Mouse (Mus musculus): ENCODE data around the gene Plin3. TPM values are rescaled to one million over a fixed set of nuclear protein-coding genes. Genes with fewer than 3 reads are reported as not detected.

Gene Plin3
- polyA plus RNA-seq, 1 experiment, result not detected

- WGBS, result under 1% methylated on average over 68 of the region's 68 CpGs
- Histone ChIP-seq H3K27ac (ENCODE audit: insufficient read depth, low read depth, low read length) (no peak overlapping the region), H3K4me1 (ENCODE audit: control insufficient read depth, insufficient read depth, low read length) (peaks cover 9% of the 10 kb centered on the region), H3K4me3 (ENCODE audit: insufficient read depth, low read depth, low read length) (peak overlapping the region; percentile 70)
- TF ChIP-seq CTCF (IDR thresholded peaks at IDR 0.05; ENCODE audit: insufficient read depth, low read depth, low read length) (no peak), POLR2A (IDR thresholded peaks at IDR 0.05; ENCODE audit: insufficient read depth, low read depth, low read length) (no peak)
Observed at GRCm38 (mm10) chr17:56303847-56304586, 11.3 kb upstream of the Plin3 start.

- peak within 1 kb of the TSS; percentile 70 for H3K4me3 ChIP-seq (ENCODE audit: insufficient read depth, low read depth, low read length)
- TF ChIP-seq POLR2A (IDR thresholded peaks at IDR 0.05; ENCODE audit: insufficient read depth, low read depth, low read length) (no peak), CTCF (IDR thresholded peaks at IDR 0.05; ENCODE audit: insufficient read depth, low read depth, low read length) (no peak)
- peaks cover 9% of the 10 kb centered on the region for H3K4me1 ChIP-seq (ENCODE audit: control insufficient read depth, insufficient read depth, low read length)
- WGBS, result under 1% methylated on average over 43 of the region's 43 CpGs
- H3K27ac ChIP-seq (ENCODE audit: insufficient read depth, low read depth, low read length), result no peak within 1 kb of the TSS
Observed at GRCm38 (mm10) chr17:56303160-56303846, 10.6 kb upstream of the Plin3 start, which contains the start of gene Uhrf1. Gene Uhrf1, plus strand, starts transcription at chr17:56303321.

GRCm38 (mm10) chr17:56302363-56302996 lies 9.8 kb upstream of the Plin3 start:
- no peak overlapping the region for H3K4me3 ChIP-seq (ENCODE audit: insufficient read depth, low read depth, low read length)
- TF ChIP-seq POLR2A (IDR thresholded peaks at IDR 0.05; ENCODE audit: insufficient read depth, low read depth, low read length) (no peak), CTCF (IDR thresholded peaks at IDR 0.05; ENCODE audit: insufficient read depth, low read depth, low read length) (no peak)
- H3K27ac ChIP-seq (ENCODE audit: insufficient read depth, low read depth, low read length), result no peak overlapping the region
- peaks cover 9% of the 10 kb centered on the region for H3K4me1 ChIP-seq (ENCODE audit: control insufficient read depth, insufficient read depth, low read length)
- 24% methylated on average over 13 of the region's 13 CpGs for WGBS

- TF ChIP-seq POLR2A (IDR thresholded peaks at IDR 0.05; ENCODE audit: insufficient read depth, low read depth, low read length) (no peak), CTCF (IDR thresholded peaks at IDR 0.05; ENCODE audit: insufficient read depth, low read depth, low read length) (no peak)
- 93% methylated on average over 9 of the region's 9 CpGs for WGBS
Observed at GRCm38 (mm10) chr17:56300186-56300585, 7.5 kb upstream of the Plin3 start, which contains the start of gene Arrdc5. Gene Arrdc5, minus strand, starts transcription at chr17:56300286.

GRCm38 (mm10) chr17:56298238-56298637 lies 5.6 kb upstream of the Plin3 start:
- WGBS, result 97% methylated on average over 1 of the region's 1 CpGs
- H3K4me3 ChIP-seq (ENCODE audit: insufficient read depth, low read depth, low read length), result no peak overlapping the region
- peaks cover 3% of the 10 kb centered on the region for H3K4me1 ChIP-seq (ENCODE audit: control insufficient read depth, insufficient read depth, low read length)
- no peak overlapping the region for H3K27ac ChIP-seq (ENCODE audit: insufficient read depth, low read depth, low read length)
- TF ChIP-seq POLR2A (IDR thresholded peaks at IDR 0.05; ENCODE audit: insufficient read depth, low read depth, low read length), result no peak

More at GRCm38 (mm10) chr17:56300186-56300585, 7.5 kb upstream of the Plin3 start, which contains the start of gene Arrdc5:
- Histone ChIP-seq H3K27ac (ENCODE audit: insufficient read depth, low read depth, low read length) (no peak within 1 kb of the TSS), H3K4me3 (ENCODE audit: insufficient read depth, low read depth, low read length) (no peak within 1 kb of the TSS), H3K4me1 (ENCODE audit: control insufficient read depth, insufficient read depth, low read length) (peaks cover 9% of the 10 kb centered on the region)

- peaks cover 3% of the 10 kb centered on the region for H3K4me1 ChIP-seq (ENCODE audit: control insufficient read depth, insufficient read depth, low read length)
- WGBS, result 76% methylated on average over 1 of the region's 1 CpGs
- TF ChIP-seq CTCF (IDR thresholded peaks at IDR 0.05; ENCODE audit: insufficient read depth, low read depth, low read length), result no peak
- no peak for TF ChIP-seq POLR2A (IDR thresholded peaks at IDR 0.05; ENCODE audit: insufficient read depth, low read depth, low read length)
- no peak overlapping the region for H3K27ac ChIP-seq (ENCODE audit: insufficient read depth, low read depth, low read length)
- no peak overlapping the region for H3K4me3 ChIP-seq (ENCODE audit: insufficient read depth, low read depth, low read length)
Observed at GRCm38 (mm10) chr17:56296201-56296600, 3.5 kb upstream of the Plin3 start.

GRCm38 (mm10) chr17:56294241-56294640 lies 1.6 kb upstream of the Plin3 start:
- H3K27ac ChIP-seq (ENCODE audit: insufficient read depth, low read depth, low read length), result no peak overlapping the region
- WGBS, result 86% methylated on average over 19 of the region's 19 CpGs

GRCm38 (mm10) chr17:56293291-56293690 lies 618 bp upstream of the Plin3 start:
- TF ChIP-seq POLR2A (IDR thresholded peaks at IDR 0.05; ENCODE audit: insufficient read depth, low read depth, low read length) (no peak), CTCF (IDR thresholded peaks at IDR 0.05; ENCODE audit: insufficient read depth, low read depth, low read length) (no peak)
- WGBS, result 92% methylated on average over 1 of the region's 1 CpGs

More at GRCm38 (mm10) chr17:56294241-56294640, 1.6 kb upstream of the Plin3 start:
- no peak overlapping the region for H3K4me3 ChIP-seq (ENCODE audit: insufficient read depth, low read depth, low read length)
- H3K4me1 ChIP-seq (ENCODE audit: control insufficient read depth, insufficient read depth, low read length), result peaks cover 14% of the 10 kb centered on the region
- TF ChIP-seq CTCF (IDR thresholded peaks at IDR 0.05; ENCODE audit: insufficient read depth, low read depth, low read length) (no peak), POLR2A (IDR thresholded peaks at IDR 0.05; ENCODE audit: insufficient read depth, low read depth, low read length) (no peak)

More at GRCm38 (mm10) chr17:56293291-56293690, 618 bp upstream of the Plin3 start:
- H3K4me1 ChIP-seq (ENCODE audit: control insufficient read depth, insufficient read depth, low read length), result peaks cover 15% of the 10 kb centered on the region
- H3K27ac ChIP-seq (ENCODE audit: insufficient read depth, low read depth, low read length), result no peak overlapping the region
- H3K4me3 ChIP-seq (ENCODE audit: insufficient read depth, low read depth, low read length), result no peak overlapping the region
